Mouse (Mus musculus): ENCODE measurements around the gene Rasgrf1.

Rasgrf1 gene

DNA sequence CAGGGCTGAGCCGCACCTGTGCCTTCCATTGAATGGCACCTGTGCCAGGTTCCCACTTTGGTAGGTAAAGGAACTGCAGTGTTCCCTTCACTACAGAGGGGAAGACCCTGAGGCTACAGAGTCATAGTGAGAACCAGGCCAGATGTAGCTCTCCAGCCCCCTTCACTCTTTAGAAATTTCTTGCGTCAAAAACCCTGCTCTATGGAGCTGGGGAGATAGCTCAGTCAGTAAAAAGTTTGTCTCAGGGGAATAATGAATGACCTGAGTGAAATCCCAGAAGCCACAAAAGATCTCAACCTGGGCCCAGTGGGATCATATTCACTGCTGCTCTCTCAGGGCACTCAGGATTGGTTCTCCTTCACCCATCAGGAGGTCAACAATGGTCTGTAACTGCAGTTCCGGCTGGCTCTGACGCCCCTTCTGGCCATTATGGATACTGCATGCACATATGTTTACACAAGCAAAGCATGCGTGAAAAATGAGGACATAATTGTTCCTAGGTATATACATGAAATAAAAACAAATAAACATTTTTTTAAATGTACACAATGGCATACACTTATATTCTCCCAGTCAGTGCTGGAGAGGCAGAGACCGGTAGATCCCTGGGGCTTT is 59.2 kb downstream of the Rasgrf1 start:
- intact Hi-C loops (cut with DNase I): no loop called here

DNA sequence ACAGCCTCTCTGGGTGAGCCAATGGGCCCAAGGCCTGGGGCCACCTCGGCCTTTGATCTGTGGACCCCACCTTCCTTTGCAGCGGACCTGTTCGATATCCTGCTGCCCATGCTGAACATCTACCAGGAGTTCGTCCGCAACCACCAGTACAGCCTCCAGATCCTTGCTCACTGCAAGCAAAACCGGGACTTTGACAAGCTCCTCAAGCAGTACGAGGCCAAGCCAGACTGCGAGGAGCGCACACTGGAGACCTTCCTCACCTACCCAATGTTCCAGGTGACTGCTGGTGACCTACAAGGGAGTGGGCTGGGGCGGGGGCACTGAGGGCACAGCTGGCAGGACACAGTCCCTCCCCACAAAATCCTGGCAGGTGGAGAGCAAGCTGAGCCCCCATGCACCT is 60.6 kb downstream of the Rasgrf1 start:
- intact Hi-C loops (cut with DNase I): no loop called here

DNA sequence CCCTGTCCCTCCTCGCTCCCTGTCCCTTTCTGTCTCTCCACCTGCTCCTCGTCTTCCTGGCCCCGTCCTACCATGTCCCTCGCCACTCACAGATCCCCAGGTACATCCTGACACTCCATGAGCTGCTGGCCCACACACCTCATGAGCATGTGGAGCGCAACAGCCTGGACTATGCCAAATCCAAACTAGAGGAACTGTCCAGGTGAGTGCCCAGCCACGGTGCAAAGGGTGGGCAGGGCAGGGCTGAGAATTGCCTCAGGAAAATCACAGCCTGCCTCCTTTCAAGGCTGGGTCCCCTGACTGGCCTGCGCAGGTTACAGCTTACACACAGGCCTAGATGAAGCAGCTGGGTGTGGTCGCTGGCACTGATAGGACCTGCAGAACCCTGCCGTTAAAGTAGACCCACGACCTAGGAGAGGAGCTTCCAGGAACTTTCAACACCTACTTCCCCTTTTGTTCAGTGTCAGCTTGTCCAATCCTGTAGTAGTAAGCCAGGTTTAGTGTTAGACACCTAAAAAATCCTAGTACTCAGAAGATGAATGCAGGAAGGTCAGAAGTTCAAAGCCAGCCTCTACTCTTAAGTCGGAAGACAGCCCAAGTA is 61.3 kb downstream of the Rasgrf1 start:
- intact Hi-C loops (cut with DNase I): no loop called here

DNA sequence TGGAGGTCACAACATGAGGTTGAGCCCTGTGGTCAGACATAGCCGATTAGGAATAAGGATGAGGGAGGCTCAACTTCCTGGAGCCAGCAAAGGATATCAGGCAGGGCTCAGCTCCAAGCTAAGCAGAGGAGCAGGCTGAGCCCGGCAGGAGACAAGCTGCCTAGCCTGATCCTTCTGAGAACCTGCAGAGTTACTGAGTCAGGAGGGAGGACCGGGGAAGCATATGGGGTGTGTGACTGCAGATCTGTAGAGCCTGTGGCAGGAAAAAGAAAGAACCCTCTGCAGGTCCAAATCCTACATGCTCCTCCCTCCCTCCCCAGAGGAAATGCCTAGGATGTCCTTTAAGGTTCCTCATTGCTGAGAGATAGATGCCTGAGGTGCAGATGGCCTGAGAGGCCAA is 62.6 kb downstream of the Rasgrf1 start:
- intact Hi-C loops (cut with DNase I): no loop called here

DNA sequence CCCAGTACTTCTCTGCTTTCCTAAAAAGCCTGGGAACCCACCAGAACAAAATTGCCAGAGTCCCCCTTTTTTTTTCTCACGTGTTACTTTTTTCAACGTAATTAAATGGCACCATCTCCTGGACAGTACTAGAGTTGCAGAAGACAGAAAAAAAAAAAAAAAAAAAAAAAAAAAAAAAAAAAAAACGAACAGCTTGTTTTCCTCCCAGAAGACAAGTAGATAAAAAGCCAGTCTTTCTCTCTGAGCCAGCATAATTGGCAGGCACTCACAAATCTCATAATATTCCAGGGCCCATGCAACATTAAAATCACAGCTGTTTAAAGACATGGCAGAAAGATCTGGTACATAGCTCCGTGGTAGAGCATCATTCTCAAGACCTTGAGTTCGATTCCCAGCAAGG is 64.1 kb downstream of the Rasgrf1 start:
- intact Hi-C loops (cut with DNase I): loop anchor here (1.0 to 2.0 kb wide), 2 partner anchors 105 to 147 kb away; no protein-coding TSS in a partner anchor

DNA sequence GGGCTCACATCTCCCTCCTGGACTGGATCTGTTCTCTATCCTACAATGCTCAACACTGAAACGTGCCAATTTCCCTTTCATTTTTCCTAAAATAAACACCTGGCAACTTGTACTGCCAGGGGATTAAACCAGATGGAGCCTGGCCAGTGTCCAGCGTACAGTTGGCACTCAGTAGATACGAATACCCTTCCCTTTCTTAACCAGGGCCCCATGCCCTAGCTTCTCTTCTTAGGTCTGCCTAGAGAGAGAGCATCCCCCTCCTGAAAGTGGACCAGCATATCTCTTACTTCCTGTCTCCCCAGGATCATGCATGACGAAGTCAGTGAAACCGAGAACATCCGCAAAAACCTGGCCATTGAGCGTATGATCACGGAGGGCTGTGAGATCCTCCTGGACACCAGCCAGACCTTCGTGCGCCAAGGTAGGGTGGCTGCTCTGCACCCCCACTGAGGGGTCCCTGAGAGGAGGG is 64.8 kb downstream of the Rasgrf1 start:
- intact Hi-C loops (cut with DNase I): loop anchor here (1.0 to 2.0 kb wide), 2 partner anchors 104 to 147 kb away; no protein-coding TSS in a partner anchor

DNA sequence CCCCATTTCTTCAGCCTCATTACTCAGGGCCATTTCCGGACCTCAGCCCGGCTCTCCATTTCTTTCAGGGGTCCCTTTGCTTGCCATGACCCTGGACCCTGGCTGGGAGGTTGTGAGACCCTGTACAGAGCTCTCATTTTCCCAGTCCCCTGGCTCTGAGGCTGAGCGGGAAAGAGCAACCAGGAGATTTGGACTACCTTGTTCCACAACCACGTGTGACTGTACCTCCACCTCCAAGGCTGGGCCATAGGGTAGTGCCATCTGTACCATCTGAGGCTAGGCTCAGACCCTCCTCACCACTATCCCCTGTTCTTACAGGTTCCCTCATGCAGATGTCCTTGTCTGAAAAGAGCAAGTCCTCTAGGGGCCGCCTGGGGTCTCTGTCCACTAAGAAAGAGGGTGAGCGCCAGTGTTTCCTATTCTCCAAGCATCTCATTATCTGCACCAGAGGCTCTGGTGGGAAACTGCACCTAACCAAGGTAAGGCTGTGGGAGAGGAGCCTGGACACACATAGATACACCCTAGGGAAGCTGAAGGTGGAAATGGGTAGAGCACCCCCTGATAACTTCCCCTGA is 66.7 kb downstream of the Rasgrf1 start:
- intact Hi-C loops (cut with DNase I): no loop called here

DNA sequence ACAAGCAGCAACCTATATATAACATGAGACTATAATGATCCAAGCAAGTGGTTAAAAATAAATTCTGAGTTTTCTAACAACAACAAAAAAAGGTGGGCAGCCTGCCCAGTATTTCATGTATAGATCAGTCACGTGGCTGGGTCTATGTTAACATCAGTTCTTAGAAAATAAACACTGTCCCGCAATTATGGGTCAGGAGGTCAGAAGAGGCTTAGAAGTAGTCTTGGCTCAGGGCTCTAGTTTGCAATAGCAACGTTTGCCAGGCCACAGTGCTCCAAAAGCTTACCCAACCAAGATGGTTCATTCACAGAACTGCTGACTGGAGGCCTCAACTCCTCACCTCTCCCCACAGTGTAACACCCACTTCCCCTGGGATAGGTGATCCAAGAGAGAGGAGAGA is 69.5 kb downstream of the Rasgrf1 start:
- intact Hi-C loops (cut with DNase I): no loop called here

DNA sequence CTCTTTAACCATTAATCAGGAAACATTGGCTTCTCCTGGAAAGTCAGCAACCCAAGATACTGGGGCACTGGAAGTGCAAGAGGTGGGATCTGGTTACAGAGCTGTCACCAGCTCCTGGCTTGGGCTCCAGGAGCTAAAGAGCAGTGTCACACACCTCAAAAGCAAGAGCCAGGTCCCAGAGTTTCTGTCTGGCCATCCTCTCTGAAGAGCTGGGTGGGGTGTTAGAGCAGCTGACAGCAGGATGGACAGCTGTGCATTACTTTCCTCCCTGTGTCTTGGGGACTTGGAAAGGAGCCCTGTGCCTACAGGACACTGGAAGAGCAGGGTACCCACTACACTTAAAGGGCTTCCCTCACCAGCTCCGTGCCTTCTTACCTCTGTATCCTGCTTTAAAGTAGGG is 72.5 kb downstream of the Rasgrf1 start:
- intact Hi-C loops (cut with DNase I): no loop called here

DNA sequence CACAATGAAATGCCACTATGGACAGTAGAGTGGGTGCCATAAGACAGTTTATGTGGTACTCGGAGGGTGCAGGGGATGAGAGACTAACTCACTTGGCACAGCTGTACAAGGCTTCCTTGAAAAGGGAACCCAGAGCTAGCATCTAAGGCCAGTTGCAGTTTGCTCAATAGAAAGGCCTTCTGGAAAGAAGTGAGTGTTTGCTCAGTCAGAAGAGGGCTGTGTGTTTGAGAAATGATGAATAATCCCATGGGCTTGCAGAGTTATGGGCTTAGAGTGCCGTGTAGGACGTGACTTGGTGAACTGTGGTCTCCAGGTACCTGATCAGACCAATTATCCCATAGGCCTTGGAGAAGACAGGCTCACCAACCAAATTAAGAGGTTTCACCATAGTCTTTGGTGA is 78.3 kb downstream of the Rasgrf1 start:
- intact Hi-C loops (cut with DNase I): no loop called here

DNA sequence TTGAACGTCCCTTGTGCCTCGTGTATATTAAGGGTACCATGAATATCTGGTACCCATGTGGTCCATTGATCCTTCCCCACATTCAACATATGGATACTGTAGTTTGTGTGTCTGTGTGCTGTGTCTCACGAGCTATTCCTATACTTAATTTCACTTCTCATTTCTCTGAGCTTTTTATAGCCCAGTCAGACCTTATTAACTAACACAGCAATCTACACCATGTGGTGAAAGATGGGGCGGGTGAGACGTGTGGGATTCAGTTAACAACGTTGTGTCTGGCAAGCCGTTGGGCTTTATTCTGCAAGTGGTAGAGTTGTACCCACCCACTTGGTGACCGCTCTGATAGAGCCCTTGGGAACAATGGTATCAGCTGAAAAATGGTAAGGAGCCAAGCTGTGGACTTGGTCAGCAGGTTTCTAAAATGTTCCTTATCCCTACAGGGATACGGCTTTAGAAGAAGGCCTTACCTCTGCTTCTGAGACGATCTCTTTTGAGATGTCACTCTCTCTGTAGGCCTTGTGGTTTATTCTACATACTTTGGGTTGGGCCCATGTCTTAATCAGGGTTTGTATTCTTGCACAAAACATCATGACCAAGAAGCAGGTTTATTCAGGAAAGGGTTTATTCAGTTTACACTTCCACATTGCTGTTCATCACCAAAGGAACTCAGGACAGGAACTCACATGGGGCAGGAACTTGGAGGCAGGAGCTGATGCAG is 79.3 kb downstream of the Rasgrf1 start:
- intact Hi-C loops (cut with DNase I): no loop called here

DNA sequence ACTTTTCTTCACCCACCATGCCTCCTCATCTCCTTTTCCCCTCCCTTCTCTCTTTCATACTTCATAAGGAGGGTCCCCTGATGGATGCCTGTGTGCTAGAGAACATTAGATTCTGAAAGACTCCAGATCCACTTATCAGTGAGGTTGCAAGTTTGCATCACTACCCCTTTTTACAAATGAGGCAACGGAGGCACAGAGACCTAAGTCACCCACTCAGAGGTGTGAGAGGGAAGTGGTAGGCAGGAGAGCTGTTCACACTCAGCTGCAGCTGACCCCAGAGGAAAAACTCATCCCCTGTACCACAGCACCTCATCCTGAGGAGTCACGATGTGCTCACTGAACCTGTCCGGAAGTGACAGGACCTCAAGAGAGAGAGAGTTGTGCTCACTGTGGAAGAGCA is 96.7 kb downstream of the Rasgrf1 start:
- intact Hi-C loops (cut with DNase I): no loop called here

DNA sequence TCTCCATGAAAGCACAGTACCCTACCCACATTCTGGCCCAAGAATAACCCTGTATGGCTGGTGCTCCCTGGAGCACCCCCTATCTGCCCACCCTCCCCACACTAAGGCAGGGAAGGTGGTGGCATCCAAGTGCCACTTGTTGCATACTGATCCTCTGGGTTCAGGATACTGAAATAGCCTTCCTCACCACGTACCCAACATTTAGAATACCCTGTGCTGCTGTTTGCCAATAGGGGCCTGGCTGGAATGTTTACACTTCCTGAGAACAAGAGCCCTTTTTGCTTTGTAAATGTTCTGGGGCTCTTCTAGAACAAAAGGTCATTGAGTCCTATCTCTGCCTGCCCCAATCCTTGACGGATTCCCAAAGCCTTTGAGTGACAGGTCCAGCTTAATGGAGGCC is 97.4 kb downstream of the Rasgrf1 start:
- intact Hi-C loops (cut with DNase I): no loop called here

DNA sequence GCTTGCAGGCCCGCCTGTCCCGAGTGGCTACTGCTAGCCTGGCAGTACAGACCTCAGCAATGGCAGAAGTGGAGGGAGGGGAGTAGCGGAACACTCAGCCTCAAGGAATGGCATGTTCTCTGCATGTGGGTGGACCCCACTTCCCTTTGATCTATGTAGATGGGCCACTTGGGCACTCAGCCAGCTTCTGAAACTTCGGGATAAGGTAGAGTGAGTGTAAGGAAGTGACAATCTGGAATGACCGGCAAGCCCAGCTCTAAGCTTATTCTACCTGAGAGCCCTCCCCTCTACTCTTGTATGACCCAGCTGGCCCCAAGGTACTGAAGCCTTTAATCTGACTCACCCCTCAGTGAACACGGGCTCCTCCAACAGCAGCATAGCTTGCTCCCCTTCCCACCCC is 98.4 kb downstream of the Rasgrf1 start:
- intact Hi-C loops (cut with DNase I): no loop called here

DNA sequence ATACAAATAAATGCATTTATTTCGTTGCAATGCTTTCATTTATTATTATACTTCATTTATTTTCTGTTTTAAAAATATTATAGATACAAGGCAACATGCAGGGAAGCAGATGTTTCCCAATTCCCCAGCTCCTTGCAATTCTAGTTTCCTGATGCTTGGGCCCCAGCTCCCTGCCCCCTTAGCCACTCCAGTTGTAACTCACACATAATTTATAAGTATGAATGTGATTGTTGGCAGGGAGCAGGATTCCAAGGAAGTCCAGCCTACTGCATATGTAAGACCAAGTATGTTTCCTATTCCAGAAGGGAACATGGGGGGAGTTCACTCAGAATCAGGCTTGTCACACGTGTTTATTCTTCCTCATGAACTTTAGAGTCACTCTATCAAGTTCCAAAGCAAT is 102.1 kb downstream of the Rasgrf1 start:
- intact Hi-C loops (cut with DNase I): no loop called here

DNA sequence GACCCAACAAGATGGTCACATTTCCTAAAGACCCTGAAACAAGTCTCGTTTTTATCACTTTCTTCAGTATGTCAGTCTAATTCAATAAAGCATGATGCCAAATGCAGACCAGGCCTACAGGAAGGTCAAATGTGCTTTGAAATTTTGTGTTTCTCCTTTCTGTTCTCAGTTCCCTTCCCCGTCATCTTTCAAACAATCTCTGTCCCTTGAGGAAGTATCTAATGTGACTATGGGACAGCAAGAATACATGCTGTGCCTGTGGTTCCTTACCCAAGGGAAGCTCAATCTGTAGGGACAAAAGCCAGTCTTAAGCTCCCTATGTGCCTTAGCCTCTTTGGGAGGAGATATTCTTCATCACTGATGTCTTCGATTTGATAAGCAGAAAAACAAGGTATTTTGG is 104.9 kb downstream of the Rasgrf1 start:
- intact Hi-C loops (cut with DNase I): no loop called here

DNA sequence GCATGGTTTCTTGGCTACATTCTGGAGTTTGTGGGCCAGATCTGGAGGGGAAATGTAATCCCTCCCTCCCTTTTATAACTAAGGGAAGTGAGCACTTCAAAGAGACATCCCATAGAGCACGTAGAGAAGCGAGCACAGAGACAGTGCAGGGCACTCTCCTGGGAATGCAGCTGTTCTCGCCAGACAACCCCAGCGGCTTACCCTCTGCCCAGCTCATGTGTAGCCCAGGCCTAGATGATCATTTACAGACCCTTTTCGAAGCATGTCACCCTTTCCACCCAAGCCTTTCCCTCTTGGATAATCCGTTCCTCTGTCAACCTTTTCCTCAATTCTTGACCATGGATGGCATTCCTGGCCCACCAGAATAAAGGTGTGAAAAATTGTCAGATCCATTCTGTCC is 106.5 kb downstream of the Rasgrf1 start:
- intact Hi-C loops (cut with DNase I): no loop called here

DNA sequence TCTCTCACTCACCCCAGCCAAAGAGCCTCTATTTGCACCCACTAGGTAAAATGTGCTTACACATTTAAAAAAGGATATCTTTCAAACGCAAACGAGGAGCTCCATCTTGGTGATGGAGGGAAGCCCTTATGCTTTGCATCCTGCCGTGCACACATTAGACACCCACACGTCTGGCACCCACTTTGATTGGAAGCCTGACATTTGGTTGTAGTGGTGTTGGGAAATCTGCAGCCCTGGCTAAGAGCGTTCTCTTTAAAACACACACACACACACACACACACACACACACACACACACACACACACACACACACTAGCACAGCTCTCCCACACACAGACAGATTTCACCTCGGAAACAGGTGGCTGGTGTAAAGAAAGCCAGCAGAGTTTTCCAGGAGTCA is 111.2 kb downstream of the Rasgrf1 start:
- intact Hi-C loops (cut with DNase I): no loop called here

DNA sequence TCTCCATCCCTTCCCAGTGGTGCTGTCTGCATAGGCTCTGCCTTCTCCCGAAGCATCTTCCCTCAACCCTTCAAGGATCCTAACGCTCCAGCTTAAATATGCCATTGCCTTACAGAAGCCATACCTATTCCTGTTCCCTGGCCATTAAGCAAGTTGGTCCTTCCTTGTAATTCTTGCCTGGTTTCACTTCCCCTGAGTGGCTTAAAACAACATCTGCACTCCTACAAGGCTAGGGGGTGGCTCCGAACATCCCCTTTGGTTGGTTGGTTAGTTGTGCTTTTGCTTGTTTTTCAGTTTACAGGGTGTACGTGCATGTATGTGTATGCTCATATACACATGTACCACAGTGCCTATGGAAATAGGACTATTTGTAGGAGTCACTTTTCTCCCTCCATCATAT is 111.7 kb downstream of the Rasgrf1 start:
- intact Hi-C loops (cut with DNase I): no loop called here

DNA sequence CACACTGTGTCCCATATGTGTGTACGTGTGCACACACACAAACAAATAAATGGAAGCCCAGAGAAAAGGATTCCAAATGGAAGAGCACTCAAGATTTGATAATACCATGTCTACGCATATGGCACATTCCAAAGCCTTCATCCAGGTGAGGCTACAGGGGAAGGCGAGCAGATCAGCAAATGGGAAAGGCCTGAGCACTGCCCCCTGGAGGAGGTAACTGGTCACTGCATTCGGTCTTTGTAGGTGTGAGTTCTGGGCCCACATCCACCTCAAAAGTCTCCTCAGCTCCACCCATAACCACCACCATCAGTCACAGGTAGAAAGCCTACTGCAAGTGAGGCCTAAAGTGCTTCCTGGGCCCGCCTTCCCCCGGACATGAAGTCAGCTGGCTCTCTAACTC is 118.0 kb downstream of the Rasgrf1 start:
- intact Hi-C loops (cut with DNase I): no loop called here

DNA sequence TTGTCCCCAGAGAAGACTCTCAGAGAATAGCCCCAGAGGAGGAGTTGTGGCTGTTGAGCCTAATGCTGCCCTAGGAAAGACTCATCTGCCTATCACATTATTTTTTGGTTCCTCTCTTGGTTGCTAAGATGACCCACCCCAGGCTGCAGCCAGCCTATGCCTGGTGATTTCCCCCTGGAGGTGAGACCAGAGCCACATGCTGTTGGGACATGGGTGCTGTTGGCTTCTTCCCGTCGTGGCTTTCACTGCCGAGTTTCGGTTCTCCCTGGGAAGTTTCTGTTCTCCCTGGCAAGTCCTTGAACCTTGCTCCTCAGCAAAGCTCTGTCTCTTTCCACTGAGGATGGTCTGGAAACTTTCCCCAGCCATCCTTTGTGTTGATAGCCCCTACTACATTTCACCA is 124.2 kb downstream of the Rasgrf1 start:
- intact Hi-C loops (cut with DNase I): no loop called here

DNA sequence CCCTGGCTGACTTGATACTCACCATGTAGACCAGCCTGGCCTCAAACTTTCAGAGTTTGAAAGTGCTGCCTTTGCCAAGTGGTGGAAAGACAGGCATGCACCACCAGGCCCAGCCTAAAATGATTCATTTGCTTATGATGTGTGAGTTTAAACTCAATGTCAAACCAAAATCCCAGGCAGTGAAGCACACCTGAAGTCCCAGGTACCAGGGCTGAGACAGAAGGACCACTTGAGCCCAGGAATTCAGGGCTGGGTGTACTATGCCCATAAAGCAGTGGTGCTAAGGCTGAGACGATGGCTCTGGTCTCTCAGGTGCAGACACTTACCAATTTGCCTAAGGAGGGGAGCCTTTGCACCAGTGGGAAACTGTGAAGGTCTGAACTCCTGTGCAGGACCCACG is 125.5 kb downstream of the Rasgrf1 start:
- intact Hi-C loops (cut with DNase I): no loop called here
